Mouse (Mus musculus): Measurements from ENCODE around the gene Supt3.

- TF ChIP-seq CTCF (IDR thresholded peaks at IDR 0.05; ENCODE audit: control insufficient read depth, insufficient read depth, low read length): no peak
- no peak for TF ChIP-seq POLR2A (IDR thresholded peaks at IDR 0.05; ENCODE audit: borderline replicate concordance, control insufficient read depth, low read depth, low read length)
Observed at GRCm38 (mm10) chr17:45004477-45005170, 227.7 kb downstream of the Supt3 start.
